Mouse (Mus musculus): ENCODE results near the gene Smc3.

Smc3 gene

GRCm38 (mm10) chr19:53599757-53600539 is at the start of gene Smc3:
Gene Smc3 (plus strand): TSS chr19:53600398.
- peak; percentile 98 to 100 for DNase-seq (ENCODE audit: low spot score in 2 of 2)

- no peak for DNase-seq (ENCODE audit: low spot score in 2 of 2)
Observed at GRCm38 (mm10) chr19:53550972-53551371, 49.2 kb upstream of the Smc3 start.

- DNase-seq (ENCODE audit: low spot score in 2 of 2): no peak
Observed at GRCm38 (mm10) chr19:53552216-53552786, 47.9 kb upstream of the Smc3 start.

GRCm38 (mm10) chr19:53552795-53553194 is 47.4 kb upstream of the Smc3 start:
- no peak for DNase-seq (ENCODE audit: low spot score in 2 of 2)

GRCm38 (mm10) chr19:53554402-53554801 is 45.8 kb upstream of the Smc3 start:
- DNase-seq (ENCODE audit: low spot score in 2 of 2): no peak

- no peak for DNase-seq (ENCODE audit: low spot score in 2 of 2)
Observed at GRCm38 (mm10) chr19:53554981-53555616, 45.1 kb upstream of the Smc3 start.

GRCm38 (mm10) chr19:53556841-53557240 is 43.4 kb upstream of the Smc3 start:
- no peak for DNase-seq (ENCODE audit: low spot score in 2 of 2)

- DNase-seq (ENCODE audit: low spot score in 2 of 2): no peak
Observed at GRCm38 (mm10) chr19:53557267-53557936, 42.8 kb upstream of the Smc3 start.

GRCm38 (mm10) chr19:53560436-53560835 is 39.8 kb upstream of the Smc3 start:
- DNase-seq (ENCODE audit: low spot score in 2 of 2): no peak

- no peak for DNase-seq (ENCODE audit: low spot score in 2 of 2)
Observed at GRCm38 (mm10) chr19:53564174-53564573, 36.0 kb upstream of the Smc3 start.

GRCm38 (mm10) chr19:53565565-53566277 is 34.5 kb upstream of the Smc3 start:
- no peak for DNase-seq (ENCODE audit: low spot score in 2 of 2)

- no peak for DNase-seq (ENCODE audit: low spot score in 2 of 2)
Observed at GRCm38 (mm10) chr19:53567864-53568263, 32.3 kb upstream of the Smc3 start.

- no peak for DNase-seq (ENCODE audit: low spot score in 2 of 2)
Observed at GRCm38 (mm10) chr19:53568553-53568952, 31.6 kb upstream of the Smc3 start.

- no peak for DNase-seq (ENCODE audit: low spot score in 2 of 2)
Observed at GRCm38 (mm10) chr19:53571056-53571455, 29.1 kb upstream of the Smc3 start.

GRCm38 (mm10) chr19:53571501-53572428 is 28.4 kb upstream of the Smc3 start:
- DNase-seq (ENCODE audit: low spot score in 2 of 2): no peak

- DNase-seq (ENCODE audit: low spot score in 2 of 2): no peak
Observed at GRCm38 (mm10) chr19:53572607-53573006, 27.6 kb upstream of the Smc3 start.

GRCm38 (mm10) chr19:53573151-53573550 is 27.0 kb upstream of the Smc3 start:
- no peak for DNase-seq (ENCODE audit: low spot score in 2 of 2)

GRCm38 (mm10) chr19:53574131-53574530 is 26.1 kb upstream of the Smc3 start:
- no peak for DNase-seq (ENCODE audit: low spot score in 2 of 2)

GRCm38 (mm10) chr19:53574546-53574945 is 25.7 kb upstream of the Smc3 start:
- no peak for DNase-seq (ENCODE audit: low spot score in 2 of 2)

GRCm38 (mm10) chr19:53575296-53576010 is 24.7 kb upstream of the Smc3 start:
- no peak for DNase-seq (ENCODE audit: low spot score in 2 of 2)
